Mouse (Mus musculus) brain, adult 2 months (tissue): ENCODE measurements at regions not wholly inside any gene's neighbourhood (a gene's known extent, or its start where the extent isn't known, plus 50 kb on each side); places are given as distances from the start of the nearest gene placed in this dataset.

ENCODE experiments used
- DNase-seq: peaks from one replicate; pipeline ENCODE4 v3.0.0; 2011; ENCODE audit warnings: low read depth, low spot score

DNA sequence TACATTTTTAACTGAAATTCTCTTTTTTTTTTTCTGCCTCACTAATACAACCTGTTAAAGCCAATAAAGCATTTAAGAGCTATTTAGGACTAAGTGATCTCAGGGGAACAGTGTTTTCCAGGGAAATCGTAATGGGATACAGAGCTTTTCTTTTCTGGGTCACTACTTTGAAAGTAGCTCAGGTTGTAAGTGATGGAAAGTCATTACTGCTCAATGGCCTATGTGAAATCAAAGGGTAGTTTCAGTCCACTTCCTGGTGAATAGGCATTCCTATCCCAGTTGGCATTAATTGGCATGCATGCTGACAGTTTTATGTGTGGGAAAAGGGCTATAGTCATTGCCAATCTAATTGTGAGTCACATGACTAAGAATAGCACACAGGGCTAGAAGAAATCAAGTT is 775.9 kb upstream of the Lingo2 start:
- DNase-seq = peak; percentile 1
